Mouse (Mus musculus): Measurements from ENCODE around the gene Pole.
A peak's percentile ranks its signal among the peaks of the same experiment; 100 is the strongest.

Pole gene

GRCm38 (mm10) chr5:110345553-110345952 lies 59.4 kb downstream of the Pole start:
- no peak for DNase-seq

- DNase-seq, result no peak
These were observed 60.9 kb downstream of the Pole start for GRCm38 (mm10) chr5:110347006-110347405.

GRCm38 (mm10) chr5:110354716-110355115 lies 68.6 kb downstream of the Pole start:
- peak; percentile 31 to 61 for DNase-seq

- DNase-seq, result peak; percentile 61 to 89
These were observed 71.5 kb downstream of the Pole start for GRCm38 (mm10) chr5:110357531-110358179.

GRCm38 (mm10) chr5:110361465-110361864 lies 75.4 kb downstream of the Pole start:
- DNase-seq, result no peak

- no peak for DNase-seq
These were observed 76.7 kb downstream of the Pole start for GRCm38 (mm10) chr5:110362813-110363178.

- DNase-seq, result peak; percentile 41 to 49
These were observed 77.2 kb downstream of the Pole start for GRCm38 (mm10) chr5:110363179-110363821.

GRCm38 (mm10) chr5:110363822-110364545 lies 77.9 kb downstream of the Pole start:
- DNase-seq, result no peak

GRCm38 (mm10) chr5:110376802-110377433 lies 90.8 kb downstream of the Pole start:
- DNase-seq, result peak; percentile 47 to 81

- no peak for DNase-seq
These were observed 92.1 kb downstream of the Pole start for GRCm38 (mm10) chr5:110378181-110378583.

- DNase-seq, result no peak
These were observed 93.0 kb downstream of the Pole start for GRCm38 (mm10) chr5:110379086-110379485.

- DNase-seq, result no peak
These were observed 93.7 kb downstream of the Pole start for GRCm38 (mm10) chr5:110379823-110380222.

GRCm38 (mm10) chr5:110384491-110384890 lies 98.4 kb downstream of the Pole start:
- DNase-seq, result no peak

GRCm38 (mm10) chr5:110385263-110385662 lies 99.2 kb downstream of the Pole start:
- DNase-seq, result no peak

GRCm38 (mm10) chr5:110386371-110387330 lies 100.5 kb downstream of the Pole start:
- DNase-seq, result peak; percentile 57 to 71

Data from kidney, adult 8-10 months (tissue).